Mouse (Mus musculus) activated CD4-positive, CD25-positive, alpha-beta regulatory T cell (primary cell): ENCODE results near the gene Sac3d1. TPM values are rescaled to one million over a fixed set of nuclear protein-coding genes. Genes with fewer than 3 reads are reported as not detected.

Source experiments
- polyA plus RNA-seq, 2 experiments: library from polyadenylated mRNA; unstranded; fragments of 100-300 nt; shearing (Covaris generic); gene quantifications; one replicate each; pipeline ENCODE4 v1.2.1; 2017

Gene Sac3d1
- 10 to 100 TPM; 13.8 to 33.6 TPM for polyA plus RNA-seq

GRCm38 (mm10) chr19:6117986-6118676, at the start of gene Sac3d1:
Sac3d1 (minus strand) TSS chr19:6118650.

GRCm38 (mm10) chr19:6141394-6141749, 22.9 kb upstream of the Sac3d1 start, which contains the start of gene Arl2:
Arl2 (minus strand) TSS chr19:6141548.

GRCm38 (mm10) chr19:6140678-6141393, 22.4 kb upstream of the Sac3d1 start, which contains the start of gene Batf2:
Batf2 (plus strand) TSS chr19:6140983.

GRCm38 (mm10) chr19:6127760-6128341, 9.4 kb upstream of the Sac3d1 start, which contains the start of gene Snx15:
Snx15 (minus strand) TSS chr19:6128304.

GRCm38 (mm10) chr19:6105586-6105985, 12.9 kb downstream of the Sac3d1 start, which contains the start of gene Naaladl1:
Naaladl1 (plus strand) TSS chr19:6105782.

GRCm38 (mm10) chr19:6094119-6094518, 24.3 kb downstream of the Sac3d1 start, which contains the start of gene AC131692.1:
AC131692.1 (plus strand) TSS chr19:6094419.

GRCm38 (mm10) chr19:6084478-6085248, 33.8 kb downstream of the Sac3d1 start, which contains the start of the genes Zfpl1 and Cdca5:
Zfpl1 (minus strand) TSS chr19:6084956.
Cdca5 (plus strand) TSS chr19:6084983.

GRCm38 (mm10) chr19:6082156-6082555, 36.3 kb downstream of the Sac3d1 start, which contains the start of gene Gm28374:
Gm28374 (minus strand) TSS chr19:6082256.

GRCm38 (mm10) chr19:6079983-6080480, 38.4 kb downstream of the Sac3d1 start, which contains the start of gene Tmem262:
Tmem262 (plus strand) TSS chr19:6080033.

GRCm38 (mm10) chr19:6076564-6077393, 41.7 kb downstream of the Sac3d1 start, which contains the start of gene Vps51:
Vps51 (minus strand) TSS chr19:6077231.

GRCm38 (mm10) chr19:6067724-6068415, 50.6 kb downstream of the Sac3d1 start, which contains the start of gene Tm7sf2:
Tm7sf2 (minus strand) TSS chr19:6068373.

Other genes with a start within 250 kb of the Sac3d1 start
- gene Frmd8, start 243.4 kb downstream of the Sac3d1 start, polyA plus RNA-seq = 100 to 1,000 TPM; 201 to 224 TPM
- 10 to 100 TPM; 46.6 to 48.9 TPM for gene Slc25a45, start 240.8 kb downstream of the Sac3d1 start, polyA plus RNA-seq
- gene Tigd3, start 224.5 kb downstream of the Sac3d1 start, polyA plus RNA-seq = 1 to 10 TPM in 1 of 2 experiments, under 1 TPM in 1; 0.20 to 1.5 TPM
- gene Dpf2, start 205.6 kb downstream of the Sac3d1 start, polyA plus RNA-seq = 100 to 1,000 TPM; 135 to 158 TPM
- under 1 TPM; 0.06 to 0.79 TPM for gene Cdc42ep2, start 193.8 kb downstream of the Sac3d1 start, polyA plus RNA-seq
- gene Pola2, start 154.4 kb downstream of the Sac3d1 start, polyA plus RNA-seq = 10 to 100 TPM; 47.2 to 52.6 TPM
- under 1 TPM in 1 of 2 experiments, not detected in 1; 0.12 TPM for gene Slc22a20, start 132.5 kb downstream of the Sac3d1 start, polyA plus RNA-seq
- gene Capn1, start 102.8 kb downstream of the Sac3d1 start, polyA plus RNA-seq = 10 to 100 TPM; 64.7 to 92.5 TPM
- 10 to 100 TPM; 32.0 to 43.8 TPM for gene Syvn1, start 72.1 kb downstream of the Sac3d1 start, polyA plus RNA-seq
- 10 to 100 TPM; 45.2 to 50.7 TPM for gene Mrpl49, start 60.9 kb downstream of the Sac3d1 start, polyA plus RNA-seq
- 1,000 to 10,000 TPM in 1 of 2 experiments, 100 to 1,000 TPM in 1; 813 to 1,285 TPM for gene Fau, start 60.8 kb downstream of the Sac3d1 start, polyA plus RNA-seq
- gene Znhit2, start 57.5 kb downstream of the Sac3d1 start, polyA plus RNA-seq = 10 to 100 TPM; 32.8 to 52.1 TPM
- 10 to 100 TPM; 11.1 to 11.2 TPM for gene Tm7sf2, start 50.3 kb downstream of the Sac3d1 start, polyA plus RNA-seq
- gene Vps51, start 41.4 kb downstream of the Sac3d1 start, polyA plus RNA-seq = 10 to 100 TPM; 70.2 to 73.2 TPM
- gene Tmem262, start 38.6 kb downstream of the Sac3d1 start, polyA plus RNA-seq = under 1 TPM; 0.31 to 0.42 TPM
- 1 to 10 TPM in 1 of 2 experiments, under 1 TPM in 1; 0.45 to 1.5 TPM for gene Gm28374, start 36.4 kb downstream of the Sac3d1 start, polyA plus RNA-seq
- 10 to 100 TPM; 44.0 to 47.3 TPM for gene Zfpl1, start 33.7 kb downstream of the Sac3d1 start, polyA plus RNA-seq
- 10 to 100 TPM in 1 of 2 experiments, 1 to 10 TPM in 1; 9.4 to 10.0 TPM for gene Cdca5, start 33.7 kb downstream of the Sac3d1 start, polyA plus RNA-seq
- not detected for gene AC131692.1, start 24.2 kb downstream of the Sac3d1 start, polyA plus RNA-seq
- under 1 TPM in 1 of 2 experiments, not detected in 1; 0.18 TPM for gene Naaladl1, start 12.9 kb downstream of the Sac3d1 start, polyA plus RNA-seq
- gene Snx15, start 9.7 kb upstream of the Sac3d1 start, polyA plus RNA-seq = 10 to 100 TPM; 30.2 to 35.6 TPM
- under 1 TPM in 1 of 2 experiments, not detected in 1; 0.75 TPM for gene Batf2, start 22.3 kb upstream of the Sac3d1 start, polyA plus RNA-seq
- 10 to 100 TPM; 14.8 to 26.8 TPM for gene Arl2, start 22.9 kb upstream of the Sac3d1 start, polyA plus RNA-seq
- not detected for gene Majin, start 65.7 kb upstream of the Sac3d1 start, polyA plus RNA-seq
- gene Gpha2, start 107.7 kb upstream of the Sac3d1 start, polyA plus RNA-seq = not detected
- 10 to 100 TPM; 11.2 to 16.8 TPM for gene Ppp2r5b, start 117.2 kb upstream of the Sac3d1 start, polyA plus RNA-seq
- 10 to 100 TPM; 13.3 to 32.4 TPM for gene Atg2a, start 123.0 kb upstream of the Sac3d1 start, polyA plus RNA-seq
- 10 to 100 TPM; 34.9 to 43.9 TPM for gene Ehd1, start 158.1 kb upstream of the Sac3d1 start, polyA plus RNA-seq
- under 1 TPM; 0.20 to 0.64 TPM for gene Cdc42bpg, start 187.8 kb upstream of the Sac3d1 start, polyA plus RNA-seq
- gene Men1, start 216.3 kb upstream of the Sac3d1 start, polyA plus RNA-seq = 10 to 100 TPM; 33.5 to 46.0 TPM
- gene Map4k2, start 222.5 kb upstream of the Sac3d1 start, polyA plus RNA-seq = 100 to 1,000 TPM; 151 to 161 TPM
- gene Sf1, start 245.0 kb upstream of the Sac3d1 start, polyA plus RNA-seq = 100 to 1,000 TPM; 191 to 248 TPM